Mouse (Mus musculus): ENCODE results near the gene Gm10721.
"Not testable (repeated sequence)": the region's sequence is repeated elsewhere in the genome, so short reads cannot be mapped to it uniquely, and the experiment has no call there.

The Gm10721 gene

GRCm38 (mm10) chr9:3012733-3013279 is at the start of gene Gm10721:
TSS of gene Gm10721 (plus strand) at chr9:3013140.
- DNase-seq (ENCODE audit: low spot score): not testable (repeated sequence)

- peak; percentile 60 for DNase-seq (ENCODE audit: low spot score)
Observed at GRCm38 (mm10) chr9:3000445-3000972, 12.4 kb upstream of the Gm10721 start, which contains the start of gene Gm10722. TSS of gene Gm10722 (plus strand) at chr9:3000922.

GRCm38 (mm10) chr9:3001006-3001405 is 11.9 kb upstream of the Gm10721 start:
- DNase-seq (ENCODE audit: low spot score): not testable (repeated sequence)

- peak; percentile 55 for DNase-seq (ENCODE audit: low spot score)
Observed at GRCm38 (mm10) chr9:3001948-3002659, 10.8 kb upstream of the Gm10721 start.

- not testable (repeated sequence) for DNase-seq (ENCODE audit: low spot score)
Observed at GRCm38 (mm10) chr9:3002794-3003396, 10.0 kb upstream of the Gm10721 start, which contains the start of gene Gm11168. TSS of gene Gm11168 (plus strand) at chr9:3003346.

- DNase-seq (ENCODE audit: low spot score): not testable (repeated sequence)
Observed at GRCm38 (mm10) chr9:3006179-3006578, 6.8 kb upstream of the Gm10721 start.

GRCm38 (mm10) chr9:3006636-3007035 is 6.3 kb upstream of the Gm10721 start:
- not testable (repeated sequence) for DNase-seq (ENCODE audit: low spot score)

- DNase-seq (ENCODE audit: low spot score): peak; percentile 33
Observed at GRCm38 (mm10) chr9:3007272-3007671, 5.7 kb upstream of the Gm10721 start.

GRCm38 (mm10) chr9:3009331-3009730 is 3.6 kb upstream of the Gm10721 start:
- DNase-seq (ENCODE audit: low spot score): not testable (repeated sequence)

GRCm38 (mm10) chr9:3012054-3012621 is 802 bp upstream of the Gm10721 start:
- not testable (repeated sequence) for DNase-seq (ENCODE audit: low spot score)

GRCm38 (mm10) chr9:3015354-3015753 is 2.4 kb downstream of the Gm10721 start, which contains the start of gene Gm10720:
TSS of gene Gm10720 (plus strand) at chr9:3015654.
- not testable (repeated sequence) for DNase-seq (ENCODE audit: low spot score)

GRCm38 (mm10) chr9:3015896-3016295 is 3.0 kb downstream of the Gm10721 start:
- not testable (repeated sequence) for DNase-seq (ENCODE audit: low spot score)

- not testable (repeated sequence) for DNase-seq (ENCODE audit: low spot score)
Observed at GRCm38 (mm10) chr9:3017108-3017507, 4.2 kb downstream of the Gm10721 start, which contains the start of gene Gm10719. TSS of gene Gm10719 (plus strand) at chr9:3017408.

GRCm38 (mm10) chr9:3018944-3019343 is 6.0 kb downstream of the Gm10721 start:
- DNase-seq (ENCODE audit: low spot score): not testable (repeated sequence)

- not testable (repeated sequence) for DNase-seq (ENCODE audit: low spot score)
Observed at GRCm38 (mm10) chr9:3019835-3020727, 7.1 kb downstream of the Gm10721 start.

GRCm38 (mm10) chr9:3022316-3023008 is 9.5 kb downstream of the Gm10721 start:
- DNase-seq (ENCODE audit: low spot score): peak; percentile 37

GRCm38 (mm10) chr9:3023312-3023984 is 10.5 kb downstream of the Gm10721 start, which contains the start of gene Gm10718:
TSS of gene Gm10718 (plus strand) at chr9:3023547.
- DNase-seq (ENCODE audit: low spot score): not testable (repeated sequence)

GRCm38 (mm10) chr9:3023985-3024648 is 11.2 kb downstream of the Gm10721 start:
- not testable (repeated sequence) for DNase-seq (ENCODE audit: low spot score)

- not testable (repeated sequence) for DNase-seq (ENCODE audit: low spot score)
Observed at GRCm38 (mm10) chr9:3024912-3025467, 12.1 kb downstream of the Gm10721 start, which contains the start of gene Gm10717. TSS of gene Gm10717 (plus strand) at chr9:3025417.
